Mouse (Mus musculus) hindbrain, embryonic 11.5 days (tissue): Measurements from ENCODE around the gene Kmt5a. TPM values are rescaled to one million over a fixed set of nuclear protein-coding genes. Genes with fewer than 3 reads are reported as not detected.

ENCODE experiments used
- ATAC-seq: fragments of 200-750 bp; cut with Nextera tagmentation; 2 replicates; pipeline ENCODE4 v1.8.0; 2017; ENCODE audit warnings: mild to moderate bottlenecking, moderate TSS enrichment, moderate library complexity; ENCODE audit not compliant: low FRiP score
- DNase-seq: peaks from one replicate; pipeline ENCODE4 v3.0.0-alpha.2; 2015; ENCODE audit warnings: low spot score
- H3K27ac ChIP-seq: fragments of 300-500 bp; sonication (generic); 2 replicates; pipeline ENCODE4 v1.5.1; 2014; ENCODE audit warnings: mild to moderate bottlenecking, low read depth, low read length
- H3K27me3 ChIP-seq: fragments of 300-500 bp; sonication (generic); 2 replicates; pipeline ENCODE4 v1.6.1; 2014; ENCODE audit warnings: mild to moderate bottlenecking, low read length, moderate library complexity, mixed read lengths; ENCODE audit not compliant: control insufficient read depth, insufficient read depth
- H3K36me3 ChIP-seq: fragments of 300-500 bp; sonication (generic); 2 replicates; pipeline ENCODE4 v1.6.1; 2014; ENCODE audit warnings: mild to moderate bottlenecking, low read length, moderate library complexity, mixed read lengths; ENCODE audit not compliant: control insufficient read depth, insufficient read depth
- H3K4me1 ChIP-seq: fragments of 300-500 bp; sonication (generic); replicated peaks from 2 replicates; pipeline ENCODE4 v1.6.1; 2014; ENCODE audit warnings: low read length, mixed read lengths; ENCODE audit not compliant: control insufficient read depth, insufficient read depth
- H3K4me2 ChIP-seq: fragments of 300-500 bp; sonication (generic); replicated peaks from 2 replicates; pipeline ENCODE4 v1.6.1; 2014; ENCODE audit warnings: mild to moderate bottlenecking, low read depth, low read length
- H3K4me3 ChIP-seq: fragments of 300-500 bp; sonication (generic); 2 replicates; pipeline ENCODE4 v1.5.1; 2014; ENCODE audit warnings: low read depth, low read length
- H3K9ac ChIP-seq: fragments of 300-500 bp; sonication (generic); 2 replicates; pipeline ENCODE4 v1.6.1; 2014; ENCODE audit warnings: low read depth, low read length
- H3K9me3 ChIP-seq: fragments of 300-500 bp; sonication (generic); 2 replicates; pipeline ENCODE4 v1.6.1; 2016; ENCODE audit warnings: low read length; ENCODE audit not compliant: control insufficient read depth
- WGBS: fragments of 180-500 bp; shearing (Covaris S2); extraction: QIAGEN DNeasy Blood & Tissue Kit; methylation state at CpG from one replicate; pipeline ENCODE4 v1.1.7; 2014; 5-methylcytosine and 5-hydroxymethylcytosine counted together
- polyA plus RNA-seq: library from polyadenylated mRNA; unstranded; fragments of >200 nt; fragmentation: Nextera tagmentation; extraction: Ambion mirVana; gene quantifications from 2 replicates; pipeline ENCODE4 v1.2.1, GENCODE M21; 2014

The Kmt5a gene
- 52.2 and 83.1 TPM in 2 replicates for polyA plus RNA-seq

DNA sequence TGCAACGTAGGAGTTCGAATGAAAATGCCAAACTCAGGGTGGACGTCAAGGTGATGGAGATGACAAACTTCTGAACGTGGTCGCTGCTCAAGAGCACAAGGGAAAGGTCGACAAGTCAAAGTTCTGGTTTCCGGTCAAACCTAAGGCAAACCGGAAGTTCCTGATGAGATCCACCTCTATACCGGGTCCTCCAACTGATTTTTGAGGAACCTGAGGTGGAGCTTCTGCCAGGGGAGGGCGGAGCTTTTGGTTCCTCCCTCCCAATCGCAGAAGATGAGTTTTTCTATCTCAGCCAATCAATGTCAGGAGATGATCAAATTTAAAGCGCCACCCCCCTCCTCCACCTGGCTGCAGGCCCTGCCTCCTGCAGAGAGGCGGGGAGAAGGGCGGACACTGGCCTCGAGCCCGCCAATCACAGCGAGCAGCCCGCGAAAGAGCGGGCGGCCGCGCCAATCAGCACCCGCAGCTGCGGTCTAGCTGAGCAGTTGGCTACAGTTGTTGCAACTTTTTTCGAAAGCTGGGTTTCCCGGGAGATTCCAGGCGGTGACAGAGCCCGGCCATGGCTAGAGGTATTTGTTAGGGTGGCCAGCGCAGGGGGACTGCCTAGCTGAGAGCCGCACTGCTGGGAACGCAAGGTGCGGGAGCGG, at the start of gene Kmt5a:
Gene Kmt5a (plus strand): TSS at position 484 of the 647 bp plus-strand sequence.
- peak within 1 kb of the TSS; percentile 65 for H3K27ac ChIP-seq
- H3K4me2 ChIP-seq = peak within 1 kb of the TSS; percentile 68
- under 1% methylated on average over 34 of the region's 34 CpGs for WGBS
- peak within 1 kb of the TSS; percentile 58 for H3K9ac ChIP-seq
- no peaks in the 10 kb centered on the region; the same call in 1 of the 2 replicates for H3K4me1 ChIP-seq
- H3K9me3 ChIP-seq = no peaks in the 10 kb centered on the region
- no peaks in the 10 kb centered on the region for H3K36me3 ChIP-seq
- H3K4me3 ChIP-seq = peak within 1 kb of the TSS; percentile 45
- ATAC-seq (peak; percentile 98), DNase-seq (peak; percentile 93)
- H3K27me3 ChIP-seq = no peaks in the 10 kb centered on the region

DNA sequence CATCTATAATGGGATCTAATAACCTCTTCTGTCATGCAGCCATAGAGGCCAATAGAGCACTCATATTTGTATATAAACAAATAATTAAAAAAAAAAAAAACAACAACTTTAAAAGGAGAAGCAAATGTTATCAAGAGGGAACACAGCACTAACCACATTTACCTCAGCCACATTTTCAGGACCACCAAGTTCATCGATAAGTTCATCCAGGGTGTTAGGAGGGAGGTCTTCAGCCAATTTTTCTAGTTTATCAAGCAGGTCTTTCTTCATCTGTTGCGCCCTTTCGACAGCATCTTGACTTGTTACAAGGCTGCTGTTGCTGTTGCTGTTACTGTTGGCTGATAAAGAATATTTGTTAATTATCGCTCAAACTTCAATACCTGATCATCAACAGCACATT, 47.3 kb upstream of the Kmt5a start:
- peaks cover 5% of the 10 kb centered on the region for H3K36me3 ChIP-seq
- ATAC-seq (no peak), DNase-seq (no peak)
- 96% methylated on average over 4 of the region's 4 CpGs for WGBS
- H3K27ac ChIP-seq = no peak overlapping the region
- H3K4me2 ChIP-seq = no peak overlapping the region
- H3K9me3 ChIP-seq = no peaks in the 10 kb centered on the region
- H3K9ac ChIP-seq = no peak overlapping the region
- no peaks in the 10 kb centered on the region for H3K27me3 ChIP-seq
- H3K4me1 ChIP-seq = no peaks in the 10 kb centered on the region
- H3K4me3 ChIP-seq = no peak overlapping the region

DNA sequence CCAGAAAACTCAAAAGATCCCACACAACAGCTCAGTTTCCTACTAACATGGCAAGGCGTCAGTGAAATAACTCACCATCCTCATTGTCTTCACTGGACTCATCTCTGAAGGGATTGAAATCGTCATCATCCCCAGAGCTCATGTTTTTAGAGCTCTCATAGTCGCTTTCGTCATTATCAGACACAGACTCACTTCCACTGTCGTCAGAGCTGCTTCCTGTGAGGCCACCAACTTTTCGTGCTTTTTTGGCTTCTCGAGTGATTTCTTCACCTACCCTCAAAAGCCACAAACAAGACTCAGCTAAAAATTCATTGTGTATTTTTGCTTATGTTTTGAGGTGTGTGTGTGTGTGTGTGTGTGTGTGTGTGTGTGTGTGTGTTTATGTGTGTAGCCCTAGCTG, 46.0 kb upstream of the Kmt5a start:
- ATAC-seq (no peak), DNase-seq (no peak)
- Histone ChIP-seq H3K4me1 (no peaks in the 10 kb centered on the region), H3K4me3 (no peak overlapping the region), H3K27ac (no peak overlapping the region), H3K4me2 (no peak overlapping the region), H3K27me3 (no peaks in the 10 kb centered on the region), H3K36me3 (peaks cover 5% of the 10 kb centered on the region), H3K9me3 (no peaks in the 10 kb centered on the region), H3K9ac (no peak overlapping the region)
- 86% methylated on average over 7 of the region's 7 CpGs for WGBS

GRCm38 (mm10) chr5:124410808-124411207, 28.9 kb upstream of the Kmt5a start:
- H3K27me3 ChIP-seq = no peaks in the 10 kb centered on the region
- WGBS = 84% methylated on average over 3 of the region's 3 CpGs
- no peak for DNase-seq
- H3K9ac ChIP-seq = no peak overlapping the region
- H3K9me3 ChIP-seq = no peaks in the 10 kb centered on the region
- no peak overlapping the region for H3K4me3 ChIP-seq
- no peak overlapping the region for H3K4me2 ChIP-seq
- no peak overlapping the region for H3K27ac ChIP-seq
- ATAC-seq = no peak
- no peaks in the 10 kb centered on the region for H3K4me1 ChIP-seq
- H3K36me3 ChIP-seq = peaks cover 13% of the 10 kb centered on the region; the same call in 1 of the 2 replicates

GRCm38 (mm10) chr5:124412163-124412562, 27.6 kb upstream of the Kmt5a start:
- H3K9me3 ChIP-seq = no peaks in the 10 kb centered on the region
- no peak overlapping the region for H3K4me2 ChIP-seq
- ATAC-seq (no peak), DNase-seq (no peak)
- no peak overlapping the region for H3K27ac ChIP-seq
- H3K9ac ChIP-seq = no peak overlapping the region
- H3K4me3 ChIP-seq = no peak overlapping the region
- WGBS = 94% methylated on average over 5 of the region's 5 CpGs
- H3K36me3 ChIP-seq = peaks cover 13% of the 10 kb centered on the region; the same call in 1 of the 2 replicates
- no peaks in the 10 kb centered on the region for H3K4me1 ChIP-seq
- no peaks in the 10 kb centered on the region for H3K27me3 ChIP-seq

DNA sequence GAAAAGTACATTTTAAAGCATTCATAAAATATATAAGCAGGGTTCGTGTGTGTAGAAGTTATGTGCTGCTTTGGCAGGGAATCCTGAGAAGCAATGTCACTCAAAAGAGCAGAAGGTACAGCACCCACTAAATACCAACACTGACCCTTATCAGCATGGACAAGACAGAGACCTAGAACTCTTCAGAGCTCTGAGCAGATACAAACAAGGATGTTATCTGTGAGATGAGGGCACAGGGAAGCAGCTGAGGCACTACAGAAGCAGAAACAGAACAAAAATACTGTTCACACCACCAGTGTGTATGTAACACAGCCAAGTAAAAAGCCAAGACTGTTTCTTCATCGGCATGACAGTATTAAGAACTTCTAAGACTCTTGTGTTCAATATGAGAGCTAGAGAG, 20.8 kb upstream of the Kmt5a start:
- no peak overlapping the region for H3K4me2 ChIP-seq
- WGBS = 97% methylated on average over 2 of the region's 2 CpGs
- H3K4me3 ChIP-seq = no peak overlapping the region
- H3K4me1 ChIP-seq = no peaks in the 10 kb centered on the region
- 0 out of 2 replicates have a peak, but pooled peaks cover 3% of the 10 kb centered on the region for H3K36me3 ChIP-seq
- H3K9ac ChIP-seq = no peak overlapping the region
- no peak for DNase-seq
- no peaks in the 10 kb centered on the region for H3K9me3 ChIP-seq
- ATAC-seq = no peak
- no peaks in the 10 kb centered on the region for H3K27me3 ChIP-seq
- no peak overlapping the region for H3K27ac ChIP-seq

- Histone ChIP-seq H3K4me2 (no peak overlapping the region), H3K27ac (no peak overlapping the region), H3K27me3 (no peaks in the 10 kb centered on the region), H3K9me3 (no peaks in the 10 kb centered on the region), H3K4me3 (no peak overlapping the region), H3K36me3 (0 out of 2 replicates have a peak, but pooled peaks cover 3% of the 10 kb centered on the region), H3K9ac (no peak overlapping the region), H3K4me1 (no peaks in the 10 kb centered on the region)
- 96% methylated on average over 2 of the region's 2 CpGs for WGBS
- DNase-seq (no peak), ATAC-seq (no peak)
Measured at GRCm38 (mm10) chr5:124421786-124422185, 17.9 kb upstream of the Kmt5a start.

DNA sequence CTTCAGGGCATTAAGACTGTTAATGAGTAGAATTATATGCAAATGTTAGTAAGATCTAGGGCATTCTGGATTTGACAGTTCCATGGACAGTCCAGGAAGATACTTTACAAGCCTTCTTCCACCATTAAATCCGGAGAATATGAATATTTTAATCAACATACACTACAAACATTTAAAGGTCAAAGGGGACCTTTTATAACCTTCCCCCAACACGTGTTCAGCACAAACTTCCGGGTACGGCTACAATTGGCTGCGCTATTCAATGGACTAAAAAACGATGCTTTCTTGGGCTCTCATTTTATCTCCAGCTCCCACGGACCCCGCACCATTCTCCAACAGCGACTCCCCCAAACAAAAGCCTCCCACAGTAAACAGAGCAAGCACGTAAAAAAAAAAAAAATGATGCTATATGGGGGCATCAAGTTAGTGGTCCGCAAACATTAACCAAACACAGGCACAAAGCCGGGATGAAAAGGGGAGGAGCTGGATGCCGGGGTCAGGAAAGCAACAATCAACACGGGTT, 15.5 kb upstream of the Kmt5a start:
- H3K4me2 ChIP-seq = peak overlapping the region; percentile 89
- peak overlapping the region; percentile 81; the same call in 1 of the 2 replicates for H3K27ac ChIP-seq
- H3K4me1 ChIP-seq = no peaks in the 10 kb centered on the region
- no peaks in the 10 kb centered on the region for H3K27me3 ChIP-seq
- ATAC-seq = no peak
- H3K9ac ChIP-seq = peak overlapping the region; percentile 93
- DNase-seq = peak; percentile 41
- WGBS = 5% methylated on average over 14 of the region's 14 CpGs
- H3K4me3 ChIP-seq = peak overlapping the region; percentile 99
- 0 out of 2 replicates have a peak, but pooled peaks cover 3% of the 10 kb centered on the region for H3K36me3 ChIP-seq
- H3K9me3 ChIP-seq = no peaks in the 10 kb centered on the region
